In genomic region chr11:114829499-114830432, GRCm38 (mm10) we compare ENCODE assay signal across 8 mouse cellular contexts. TPM values are rescaled to one million over a fixed set of nuclear protein-coding genes. Genes with fewer than 3 reads are reported as not detected.
DNase-seq lines count a peak whose midpoint lies in the region; ATAC-seq and TF ChIP-seq lines count a peak whose summit lies in the region.

No protein-coding gene starts in this region.

- H3K9me3 ChIP-seq in intestine, embryonic 16.5 days (ENCODE audit: control insufficient read depth, low read length): no peaks in the 10 kb centered on the region
- H3K9me3 ChIP-seq in liver, postnatal 0 days (ENCODE audit: low read length): no peaks in the 10 kb centered on the region
- no peaks in the 10 kb centered on the region for H3K9me3 ChIP-seq in neural tube, embryonic 13.5 days

- peak; percentile 57 for ATAC-seq in common myeloid progenitor, adult 5-6 weeks (replicated peaks; ENCODE audit: low read depth, poor library complexity, severe bottlenecking)
- ATAC-seq in intestine, embryonic 16.5 days: peak; percentile 87
- peak; percentile 91 for ATAC-seq in liver, postnatal 0 days
- ATAC-seq in neural tube, embryonic 13.5 days (ENCODE audit: low read depth): peak; percentile 56; the same call in 1 of the 2 replicates

- H3K9ac ChIP-seq in intestine, embryonic 16.5 days (ENCODE audit: low read depth, low read length): peak overlapping the region; percentile 66
- peak overlapping the region; percentile 52 for H3K9ac ChIP-seq in liver, postnatal 0 days (replicated peaks)
- H3K9ac ChIP-seq in neural tube, embryonic 13.5 days: peak overlapping the region; percentile 56

- H3K36me3 ChIP-seq in intestine, embryonic 16.5 days (ENCODE audit: control insufficient read depth, insufficient read depth, low read length): no peaks in the 10 kb centered on the region
- no peaks in the 10 kb centered on the region for H3K36me3 ChIP-seq in liver, postnatal 0 days (replicated peaks; ENCODE audit: insufficient read depth, low read length)
- no peaks in the 10 kb centered on the region for H3K36me3 ChIP-seq in neural tube, embryonic 13.5 days

- peaks cover 18% of the 10 kb centered on the region for H3K4me1 ChIP-seq in intestine, embryonic 16.5 days (ENCODE audit: control insufficient read depth, insufficient read depth, low read length)
- peaks cover 19% of the 10 kb centered on the region for H3K4me1 ChIP-seq in liver, postnatal 0 days (ENCODE audit: insufficient read depth)
- H3K4me1 ChIP-seq in neural tube, embryonic 13.5 days (replicated peaks): peaks cover 18% of the 10 kb centered on the region

- H3K4me2 ChIP-seq in intestine, embryonic 16.5 days (ENCODE audit: low read depth, low read length): peak overlapping the region; percentile 72
- peak overlapping the region; percentile 68 for H3K4me2 ChIP-seq in liver, postnatal 0 days (ENCODE audit: low read depth, low read length)
- H3K4me2 ChIP-seq in neural tube, embryonic 13.5 days: peak overlapping the region; percentile 54

- 8% methylated on average over 24 of the region's 24 CpGs for WGBS in intestine, embryonic 16.5 days
- 15% methylated on average over 24 of the region's 24 CpGs for WGBS in liver, postnatal 0 days (ENCODE audit: insufficient replicate concordance)
- WGBS in neural tube, embryonic 13.5 days: 7% methylated on average over 24 of the region's 24 CpGs

- peak overlapping the region; percentile 41 for H3K4me3 ChIP-seq in intestine, embryonic 16.5 days (ENCODE audit: low read length)
- H3K4me3 ChIP-seq in liver, postnatal 0 days (ENCODE audit: low read depth, low read length): peak overlapping the region; percentile 29
- H3K4me3 ChIP-seq in neural tube, embryonic 13.5 days: peak overlapping the region; percentile 22

- TF ChIP-seq EP300 in liver, postnatal 0 days (IDR thresholded peaks at IDR 0.05; ENCODE audit: low read depth): no peak

- TF ChIP-seq CTCF in liver, postnatal 0 days (IDR thresholded peaks at IDR 0.05; ENCODE audit: low read depth): no peak

- no peaks in the 10 kb centered on the region for H3K27me3 ChIP-seq in intestine, embryonic 16.5 days (replicated peaks; ENCODE audit: control insufficient read depth, insufficient read depth, low read length)
- H3K27me3 ChIP-seq in liver, postnatal 0 days (ENCODE audit: insufficient read depth, low read length): no peaks in the 10 kb centered on the region
- H3K27me3 ChIP-seq in neural tube, embryonic 13.5 days: 0 out of 2 replicates have a peak, but pooled peaks cover 2% of the 10 kb centered on the region

- DNase-seq in adrenal gland, adult 2 months: peak; percentile 54
- DNase-seq in gastrocnemius, postnatal 4 days (ENCODE audit: low spot score in 2 of 2): peak; percentile 42 to 61
- peak; percentile 73 for DNase-seq in liver, postnatal 0 days
- DNase-seq in right cerebral cortex, postnatal 14 days: no peak
- no peak for DNase-seq in layer of hippocampus, adult 11-12 months (ENCODE audit: low spot score)

- H3K27ac ChIP-seq in intestine, embryonic 16.5 days (ENCODE audit: low read length): peak overlapping the region; percentile 64
- peak overlapping the region; percentile 81 for H3K27ac ChIP-seq in liver, postnatal 0 days (ENCODE audit: low read depth)
- H3K27ac ChIP-seq in neural tube, embryonic 13.5 days (replicated peaks): peak overlapping the region; percentile 25

RNA-seq across cellular contexts. Expression of gene Gprc5c, which starts 21.2 kb away (rescaled TPM):
- total RNA-seq in adrenal gland, adult 2 months (2021): 1 to 10 TPM; 4.0 to 7.1 TPM
- polyA plus RNA-seq in adrenal gland, adult 2 months (2012; rRNA removed): 5.2 and 7.6 TPM in 2 replicates
- not detected in 2 replicates for total RNA-seq in common myeloid progenitor, adult 5-6 weeks (2017)
- 10 to 100 TPM; 51.0 to 57.9 TPM for total RNA-seq in gastrocnemius, postnatal 4 days (2021)
- polyA plus RNA-seq in intestine, embryonic 16.5 days (2015; fragmentation: Nextera tagmentation; extraction: Ambion mirVana): 10.5 and 10.9 TPM in 2 replicates
- 23.2 and 24.9 TPM in 2 replicates for polyA plus RNA-seq in liver, postnatal 0 days (2015; fragmentation: Nextera tagmentation; extraction: Ambion mirVana)
- polyA plus RNA-seq in neural tube, embryonic 13.5 days (2015; fragmentation: Nextera tagmentation; extraction: Ambion mirVana): 14.2 and 15.6 TPM in 2 replicates

RNA-seq across cellular contexts. Expression of gene Gpr142, which starts 31.0 kb away (rescaled TPM):
- not detected for total RNA-seq in adrenal gland, adult 2 months (2021)
- not detected in 2 replicates for polyA plus RNA-seq in adrenal gland, adult 2 months (2012; rRNA removed)
- not detected in 2 replicates for total RNA-seq in common myeloid progenitor, adult 5-6 weeks (2017)
- not detected for total RNA-seq in gastrocnemius, postnatal 4 days (2021)
- polyA plus RNA-seq in intestine, embryonic 16.5 days (2015; fragmentation: Nextera tagmentation; extraction: Ambion mirVana): 0.20 and 0.43 TPM in 2 replicates
- polyA plus RNA-seq in liver, postnatal 0 days (2015; fragmentation: Nextera tagmentation; extraction: Ambion mirVana): not detected in 2 replicates
- polyA plus RNA-seq in neural tube, embryonic 13.5 days (2015; fragmentation: Nextera tagmentation; extraction: Ambion mirVana): not detected in 2 replicates

RNA-seq across cellular contexts. Expression of gene Btbd17, which starts 34.0 kb away (rescaled TPM):
- total RNA-seq in adrenal gland, adult 2 months (2021): not detected
- 0.24 and 0.32 TPM in 2 replicates for polyA plus RNA-seq in adrenal gland, adult 2 months (2012; rRNA removed)
- total RNA-seq in common myeloid progenitor, adult 5-6 weeks (2017): not detected in 2 replicates
- 1 to 10 TPM; 3.6 to 4.4 TPM for total RNA-seq in gastrocnemius, postnatal 4 days (2021)
- polyA plus RNA-seq in intestine, embryonic 16.5 days (2015; fragmentation: Nextera tagmentation; extraction: Ambion mirVana): 0.71 and 0.87 TPM in 2 replicates
- not detected in 2 replicates for polyA plus RNA-seq in liver, postnatal 0 days (2015; fragmentation: Nextera tagmentation; extraction: Ambion mirVana)
- polyA plus RNA-seq in neural tube, embryonic 13.5 days (2015; fragmentation: Nextera tagmentation; extraction: Ambion mirVana): 19.4 and 22.7 TPM in 2 replicates

Comparison
In these comparisons a context has a peak if more than half of its experiments do, and no peak if none do; other contexts are left out.
1. DNase-seq: peak in adrenal gland, adult 2 months (single experiment), gastrocnemius, postnatal 4 days (2 of 2) and liver, postnatal 0 days (single experiment); none in right cerebral cortex, postnatal 14 days (single experiment) and layer of hippocampus, adult 11-12 months (single experiment).
2. H3K27ac ChIP-seq: peak in every context shown above with its lines; median percentile 81 in liver, postnatal 0 days; 64 in intestine, embryonic 16.5 days; 25 in neural tube, embryonic 13.5 days.
3. RNA of gene Btbd17, which starts 34.0 kb away (polyA plus RNA-seq): 19.4 to 22.7 TPM in neural tube, embryonic 13.5 days; 0.71 to 0.87 TPM in intestine, embryonic 16.5 days, 0.24 to 0.32 TPM in adrenal gland, adult 2 months and not detected in liver, postnatal 0 days; every median in the first group is over 10 times any median in the second.
4. Peak in every context shown above with its lines, with median percentiles within 50 percentile points of each other: ATAC-seq, H3K4me2 ChIP-seq, H3K4me3 ChIP-seq and H3K9ac ChIP-seq.